Mouse (Mus musculus) lung, adult 2 months (tissue): ENCODE data around the gene Sema4d.

Experiments
- CTCF ChIP-seq: fragments of 200-500 bp; IDR thresholded peaks from 2 replicates; pipeline ENCODE4 v1.5.1; 2011; ENCODE audit warnings: mild to moderate bottlenecking, low read length, control low read depth; ENCODE audit not compliant: insufficient read depth
- POLR2A ChIP-seq: fragments of 200-500 bp; IDR thresholded peaks from 2 replicates; pipeline ENCODE4 v1.6.1; 2011; ENCODE audit warnings: low read depth, mild to moderate bottlenecking, control low read depth, low read length, borderline replicate concordance; ENCODE audit errors: extremely low read depth

DNA sequence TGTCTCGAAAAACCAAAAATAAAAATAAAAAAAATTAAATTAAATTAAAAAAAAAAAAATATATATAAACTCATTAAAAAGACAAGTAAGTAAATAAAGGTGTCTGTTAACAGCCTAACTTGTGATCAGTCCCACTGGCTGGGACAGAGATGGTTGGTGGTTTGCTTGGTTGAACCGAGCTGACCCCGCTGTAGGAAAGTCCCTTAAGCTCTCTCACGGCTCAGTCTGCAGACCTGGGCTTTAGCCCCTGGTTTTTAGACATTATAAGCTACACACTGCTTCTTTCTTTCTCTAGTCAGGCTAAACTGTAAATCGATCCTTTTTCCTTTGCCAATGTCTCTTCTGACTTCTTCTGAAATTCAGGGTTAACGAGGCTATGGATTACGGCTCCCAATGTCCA, 46.5 kb downstream of the Sema4d start:
- no peak for TF ChIP-seq CTCF
- no peak for TF ChIP-seq POLR2A
